Mouse (Mus musculus) urinary bladder, postnatal 4 days (tissue): ENCODE data around the gene Vash1.

Experiments
- DNase-seq, 2 experiments: peaks; one replicate each; pipeline ENCODE4 v3.0.0; 2021 to 2022; ENCODE audit warnings: low spot score in 2 of 2

Vash1 gene

DNA sequence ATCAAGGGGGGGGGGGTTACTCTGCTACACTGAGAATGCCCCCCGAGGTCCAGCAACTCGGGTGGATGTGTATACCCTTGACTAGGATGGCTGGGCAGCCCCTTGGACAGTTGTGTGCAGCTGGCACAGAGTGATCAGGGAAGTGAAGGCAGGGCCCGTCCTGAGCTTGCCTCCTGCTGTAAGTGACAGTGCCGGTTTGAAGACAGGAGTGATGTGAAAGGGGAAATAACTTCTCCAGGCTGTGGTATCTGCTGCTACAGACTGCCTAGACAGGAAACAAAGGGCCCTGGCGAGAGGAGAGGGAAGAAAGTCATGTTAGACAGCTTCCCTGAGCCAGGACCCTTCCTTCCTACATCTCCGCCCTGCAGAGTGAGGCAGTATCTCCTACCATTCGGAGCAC, 5.2 kb downstream of the Vash1 start:
- DNase-seq = no peak

DNA sequence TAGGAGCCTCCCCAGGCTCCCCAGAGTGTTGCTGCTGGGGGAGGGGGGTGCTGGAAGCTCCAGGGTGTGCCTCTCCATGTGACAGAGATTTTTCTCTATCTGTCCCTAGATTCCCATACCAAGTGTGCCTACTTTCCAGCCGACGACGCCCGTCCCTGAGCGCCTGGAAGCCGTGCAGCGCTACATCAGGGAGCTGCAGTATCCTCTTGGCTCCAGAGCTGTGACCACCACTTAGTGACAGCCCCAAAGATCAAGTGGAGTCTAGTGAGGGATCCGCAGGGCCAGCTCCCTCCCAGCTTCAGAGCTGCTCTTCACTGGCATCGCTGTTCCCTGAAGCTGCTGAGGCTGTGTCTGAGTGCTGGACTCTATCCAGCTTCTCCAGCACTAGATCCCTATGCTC, 6.8 kb downstream of the Vash1 start:
- no peak for DNase-seq

GRCm38 (mm10) chr12:86686551-86687330, 8.2 kb downstream of the Vash1 start:
- DNase-seq = no peak

GRCm38 (mm10) chr12:86687445-86687955, 9.0 kb downstream of the Vash1 start:
- DNase-seq = no peak

DNA sequence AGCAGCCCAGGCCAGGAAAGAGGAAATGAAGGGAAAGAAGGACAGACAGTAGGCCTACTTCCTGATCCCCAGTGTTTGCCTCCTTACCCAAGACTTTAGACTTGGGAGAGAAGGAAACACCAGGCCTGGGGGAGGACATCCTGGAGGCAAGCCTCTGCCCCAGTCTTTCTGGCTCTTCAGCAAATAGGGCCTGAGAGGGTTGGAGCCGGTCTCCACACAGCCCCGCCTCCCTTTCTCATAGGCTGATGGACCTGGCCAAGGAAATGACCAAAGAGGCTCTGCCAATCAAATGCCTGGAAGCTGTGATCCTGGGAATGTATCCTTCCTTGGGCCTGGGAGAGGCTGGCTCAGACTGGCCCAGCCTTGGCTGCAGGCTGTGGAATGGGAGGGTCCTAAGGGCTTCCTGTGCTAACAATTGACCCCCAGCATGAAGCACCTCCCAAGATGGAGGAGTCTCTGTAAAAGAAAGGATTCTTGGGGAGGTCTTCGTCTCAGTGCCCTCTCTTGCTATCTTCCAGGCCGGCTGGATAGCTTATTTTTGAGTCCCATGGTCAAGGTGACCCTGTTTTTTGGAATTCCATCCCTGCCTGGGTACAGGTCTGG, 9.6 kb downstream of the Vash1 start:
- DNase-seq = no peak

DNA sequence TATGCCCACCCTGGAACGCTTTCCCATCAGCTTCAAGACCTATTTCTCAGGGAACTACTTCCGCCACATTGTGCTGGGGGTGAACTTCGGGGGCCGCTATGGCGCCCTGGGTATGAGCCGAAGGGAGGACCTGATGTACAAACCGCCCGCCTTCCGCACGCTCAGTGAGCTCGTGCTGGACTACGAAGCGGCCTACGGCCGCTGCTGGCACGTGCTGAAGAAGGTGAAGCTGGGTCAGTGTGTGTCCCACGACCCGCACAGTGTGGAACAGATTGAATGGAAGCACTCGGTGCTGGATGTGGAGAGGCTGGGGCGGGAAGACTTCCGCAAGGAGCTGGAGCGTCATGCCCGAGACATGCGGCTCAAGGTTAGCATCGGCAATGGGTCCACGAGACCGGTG, 10.4 kb downstream of the Vash1 start:
- no peak for DNase-seq

DNA sequence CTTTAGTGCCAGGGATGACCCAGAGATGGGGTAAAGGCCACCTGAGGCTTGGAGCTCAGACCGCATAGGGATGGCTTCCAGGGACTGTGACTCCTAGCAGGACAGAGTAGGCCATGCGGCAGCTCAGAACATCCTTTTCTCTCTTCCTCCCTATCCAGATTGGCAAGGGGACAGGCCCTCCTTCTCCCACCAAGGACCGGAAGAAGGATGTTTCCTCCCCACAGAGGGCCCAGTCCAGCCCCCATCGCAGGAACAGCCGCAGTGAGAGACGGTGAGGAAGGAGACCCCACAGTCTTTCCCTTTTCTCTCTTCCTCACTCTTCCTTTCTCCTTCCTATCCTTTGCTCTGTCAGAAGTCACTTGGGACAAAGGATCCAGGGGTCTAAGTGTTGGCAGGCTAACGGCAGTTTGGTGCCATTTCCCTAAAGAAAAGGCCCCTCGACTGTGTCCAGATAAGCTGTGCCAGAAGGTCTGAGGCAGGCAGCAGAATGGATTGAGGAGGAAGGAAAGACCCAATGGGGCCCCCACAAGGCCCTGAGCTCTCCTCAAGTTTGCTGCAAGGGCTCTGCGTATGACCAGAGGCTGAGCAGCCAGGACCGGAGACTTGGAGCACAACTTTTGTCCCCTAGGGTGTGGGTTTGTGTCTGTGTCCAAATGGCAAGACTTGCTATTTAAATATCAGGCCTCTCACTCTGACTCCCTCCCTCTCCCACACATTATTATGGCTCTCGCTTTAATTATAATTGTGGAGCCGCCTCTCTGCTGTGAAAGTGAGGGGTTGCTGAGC, 12.4 kb downstream of the Vash1 start:
- DNase-seq = no peak

GRCm38 (mm10) chr12:86692471-86693356, 14.2 kb downstream of the Vash1 start:
- DNase-seq = no peak

GRCm38 (mm10) chr12:86693389-86693788, 14.9 kb downstream of the Vash1 start:
- no peak for DNase-seq

GRCm38 (mm10) chr12:86694441-86694840, 15.9 kb downstream of the Vash1 start:
- DNase-seq = no peak

DNA sequence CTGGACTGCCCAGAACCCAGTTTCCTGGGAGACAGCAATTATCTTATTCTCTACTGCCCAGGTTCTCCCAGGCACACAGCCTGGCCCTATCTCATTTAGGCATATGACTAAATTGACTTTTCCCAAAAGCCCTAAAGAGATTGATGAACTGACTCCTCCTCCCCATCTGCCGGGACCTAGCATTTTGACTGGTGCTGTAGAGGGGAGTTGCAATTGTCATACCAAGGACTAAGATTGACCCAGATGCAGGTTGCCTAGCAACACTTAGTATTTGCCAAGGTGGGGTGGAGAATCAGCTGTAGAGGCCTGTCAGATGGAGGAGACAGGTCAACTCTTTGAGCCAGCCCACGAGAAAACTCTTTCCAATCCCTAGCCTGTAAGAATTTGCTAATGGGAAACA, 19.5 kb downstream of the Vash1 start:
- DNase-seq = no peak

GRCm38 (mm10) chr12:86698537-86698936, 20.0 kb downstream of the Vash1 start:
- no peak for DNase-seq

DNA sequence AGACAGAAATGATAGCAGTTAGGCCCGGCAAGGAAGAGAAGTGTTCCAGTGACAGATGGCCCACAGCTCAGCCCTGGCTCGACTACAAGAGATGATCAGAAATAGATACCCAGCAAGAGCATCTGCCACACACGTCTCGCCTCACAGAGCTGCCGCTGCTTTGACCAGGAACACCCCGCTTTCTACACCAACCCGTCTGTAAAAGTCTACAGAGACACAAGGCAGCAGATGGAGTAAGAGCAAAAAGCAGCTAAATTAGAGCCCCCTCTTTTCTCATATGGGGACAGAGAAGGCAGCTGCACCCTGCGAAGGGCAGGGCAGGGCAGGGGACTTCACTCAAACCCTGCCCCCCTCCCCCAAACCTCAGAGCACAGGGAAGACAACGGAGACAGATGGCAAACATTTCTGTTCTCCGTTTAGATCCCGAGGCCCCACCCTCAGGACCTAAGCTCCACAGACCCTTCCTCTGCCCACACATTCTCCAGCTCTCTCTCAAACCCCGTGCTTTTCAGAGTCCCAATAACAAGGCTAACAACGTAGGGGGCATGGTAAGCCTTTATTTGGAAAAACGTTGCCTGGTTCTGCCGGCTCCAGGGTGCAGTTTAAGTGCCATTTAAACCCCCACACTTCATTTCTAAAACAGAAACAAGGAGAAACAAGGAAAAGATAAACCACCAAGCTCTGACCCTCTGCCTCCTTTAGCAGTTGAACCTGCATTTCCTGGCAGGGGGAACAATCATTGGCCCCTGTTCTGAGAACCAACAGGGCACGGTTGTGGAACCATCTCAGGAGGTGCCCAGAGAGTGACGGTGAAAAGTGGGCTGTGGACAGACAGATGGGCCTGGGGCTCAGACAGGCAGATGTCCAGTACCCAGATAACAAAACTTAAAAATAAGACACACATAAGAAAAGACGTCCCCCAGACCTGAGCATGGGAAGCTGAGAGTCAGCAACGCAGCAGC, 21.7 kb downstream of the Vash1 start:
- DNase-seq = no peak

DNA sequence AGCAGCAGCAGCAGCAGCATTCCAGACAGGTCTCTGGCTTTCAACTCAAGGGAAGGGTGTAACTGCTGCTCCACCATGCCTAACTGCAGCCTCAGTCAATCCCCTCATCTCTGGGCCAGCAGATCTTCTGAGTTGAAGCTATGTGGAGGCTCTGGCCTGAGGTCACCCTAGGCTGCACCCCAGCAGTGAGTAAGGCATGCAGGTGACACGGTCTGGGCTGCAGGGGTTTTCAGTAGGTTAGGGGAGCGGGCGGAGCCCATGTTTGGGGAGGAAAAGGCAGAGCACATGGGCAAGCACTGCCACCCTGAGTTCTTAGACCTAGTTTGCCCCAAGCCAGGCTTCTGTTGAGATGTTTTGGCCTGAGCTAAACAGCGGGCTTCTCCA, 22.4 kb downstream of the Vash1 start:
- DNase-seq = no peak

DNA sequence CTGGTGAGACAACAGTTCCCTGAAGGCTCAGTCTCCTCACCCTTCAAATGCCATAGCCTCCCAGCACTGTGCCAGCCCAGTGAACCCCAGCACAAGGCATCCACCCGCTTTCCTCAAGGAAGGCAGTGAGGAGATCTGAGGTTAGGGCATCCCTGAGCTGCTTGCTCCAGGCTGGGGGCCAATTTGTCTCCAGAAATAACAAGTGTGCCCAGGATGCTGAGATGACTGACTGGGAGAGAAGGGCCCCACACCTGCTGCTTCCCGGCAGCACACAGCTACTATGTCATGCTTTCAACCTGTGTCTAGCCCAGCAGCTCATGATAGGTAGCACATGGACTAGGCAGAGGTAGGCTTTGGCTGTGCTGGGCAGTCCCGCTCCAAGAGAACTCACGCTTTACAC, 23.0 kb downstream of the Vash1 start:
- no peak for DNase-seq

DNA sequence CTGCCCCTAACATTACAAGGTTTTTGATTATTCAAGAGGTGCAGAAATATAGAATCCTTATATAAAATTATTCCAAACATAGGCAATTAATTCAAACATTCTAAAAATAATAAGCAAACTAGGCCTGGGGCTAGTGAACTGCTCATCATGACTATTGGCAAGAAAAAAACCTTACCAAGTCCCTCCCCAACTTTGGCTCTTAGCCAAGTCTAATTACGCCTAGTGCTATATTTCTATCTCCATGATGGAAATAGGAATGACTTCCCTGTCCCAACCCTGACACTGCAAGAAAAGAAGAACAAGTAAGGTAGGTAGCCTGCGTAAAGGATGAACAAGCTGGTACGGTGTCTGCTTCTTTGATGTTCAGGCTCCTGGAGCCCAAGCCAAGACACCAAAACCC, 24.2 kb downstream of the Vash1 start:
- DNase-seq = no peak

DNA sequence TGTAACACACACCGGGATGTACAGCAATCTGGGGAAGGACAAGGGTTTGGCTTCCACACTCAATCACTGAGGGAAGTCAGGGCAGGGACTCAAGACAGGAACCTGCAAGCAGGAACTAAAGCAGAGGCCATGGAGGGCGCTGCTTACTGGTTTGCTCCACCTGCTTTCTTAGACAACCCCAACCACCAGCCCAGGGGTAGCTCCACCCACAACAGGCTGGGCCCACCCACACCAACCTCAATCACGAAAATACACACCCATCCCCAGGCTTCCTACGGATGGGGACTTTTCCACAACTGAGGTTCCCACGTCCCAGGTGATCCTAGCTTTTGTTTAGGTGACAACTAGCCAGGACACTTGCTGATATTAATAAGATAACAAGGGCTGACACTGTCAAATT, 27.3 kb downstream of the Vash1 start:
- DNase-seq = no peak

- no peak for DNase-seq
These were observed 35.5 kb downstream of the Vash1 start for GRCm38 (mm10) chr12:86714026-86714425.

- peak; percentile 42 to 79 for DNase-seq
These were observed 36.9 kb downstream of the Vash1 start for GRCm38 (mm10) chr12:86715401-86715800.

DNA sequence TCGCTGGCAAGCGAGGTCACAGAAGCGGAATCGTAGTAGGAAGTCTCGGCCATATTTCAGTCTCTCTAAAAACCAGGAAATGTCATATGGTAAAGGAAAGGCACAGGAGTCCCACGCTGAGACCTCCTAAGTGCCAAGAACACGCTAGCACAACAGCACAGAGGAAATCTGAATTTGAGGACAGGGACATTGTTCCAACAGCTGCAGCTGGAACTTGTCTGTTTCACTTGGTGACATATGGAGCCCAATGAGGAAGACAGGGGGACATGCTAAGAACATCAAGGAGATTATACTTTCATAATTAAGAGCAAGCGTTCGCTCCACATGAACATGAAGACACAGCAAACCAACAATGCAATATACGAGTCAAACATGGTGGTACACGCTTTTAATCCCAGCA, 38.5 kb downstream of the Vash1 start:
- DNase-seq = no peak
